Mouse (Mus musculus) stomach, postnatal 0 days (tissue): ENCODE results near the gene Bahd1.

Experiments used
- CTCF ChIP-seq: IDR thresholded peaks from 2 replicates; pipeline ENCODE4 v1.5.1; 2016; ENCODE audit warnings: antibody characterized with exemption, low read depth, mild to moderate bottlenecking, moderate library complexity
- EP300 ChIP-seq: optimal IDR thresholded peaks from 2 replicates; pipeline ENCODE3; 2016; ENCODE audit warnings: antibody characterized with exemption

- TF ChIP-seq CTCF (no peak), EP300 (no peak)
These were observed 27.2 kb upstream of the Bahd1 start for GRCm38 (mm10) chr2:118873018-118873417.
